Mouse (Mus musculus) stomach, postnatal 0 days (tissue): ENCODE measurements around the gene Olfr45.
A peak's percentile ranks its signal among the peaks of the same experiment; 100 is the strongest.

ENCODE experiments used
- CTCF ChIP-seq: IDR thresholded peaks from 2 replicates; pipeline ENCODE4 v1.5.1; 2016; ENCODE audit warnings: antibody characterized with exemption, low read depth, mild to moderate bottlenecking, moderate library complexity
- EP300 ChIP-seq: optimal IDR thresholded peaks from 2 replicates; pipeline ENCODE3; 2016; ENCODE audit warnings: antibody characterized with exemption

DNA sequence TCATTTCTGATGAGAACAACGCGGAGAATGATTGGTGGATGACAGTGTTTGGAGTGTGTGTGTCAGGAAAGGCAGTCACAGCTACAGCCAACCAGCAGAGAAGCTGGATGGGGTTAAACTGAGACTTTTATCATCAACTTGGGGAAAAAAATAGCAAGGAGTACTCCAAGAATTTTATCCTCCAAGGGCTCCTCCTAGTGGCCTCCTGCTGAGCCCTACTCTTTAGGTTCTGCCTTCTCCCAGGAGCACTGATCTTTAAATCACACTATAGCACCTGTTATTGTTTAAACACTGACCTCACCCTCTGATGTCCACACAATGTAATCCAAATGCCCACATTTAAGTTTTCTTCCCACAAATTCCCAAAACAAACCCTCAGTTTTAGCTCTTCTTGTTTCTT is 51.4 kb downstream of the Olfr45 start:
- TF ChIP-seq CTCF (peak; percentile 39), EP300 (no peak)
